Mouse (Mus musculus): ENCODE measurements around the gene Bicd2.

DNA sequence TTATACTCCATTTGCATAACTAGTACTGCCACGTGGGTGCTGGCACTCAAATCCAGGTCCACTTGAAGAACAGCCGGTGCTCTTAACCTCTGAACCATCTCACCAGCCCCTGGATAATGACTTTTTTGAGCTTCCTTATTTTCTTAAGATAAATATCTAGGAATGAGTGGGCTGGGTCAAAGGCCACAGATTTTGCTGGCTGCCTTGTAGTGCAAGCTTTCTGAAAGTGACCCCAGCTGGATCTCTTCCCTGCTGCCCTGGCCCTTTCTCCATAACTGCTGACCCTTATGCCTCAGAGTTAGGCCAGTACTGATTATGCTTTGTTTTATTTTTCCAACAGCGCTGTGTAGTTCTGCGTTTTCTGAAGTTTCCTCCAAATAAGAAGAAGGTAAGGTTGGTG is 89.1 kb downstream of the Bicd2 start:
- TF ChIP-seq CTCF (IDR thresholded peaks at IDR 0.05; ENCODE audit: borderline replicate concordance, insufficient read depth, low read length) = no peak
- no peak for TF ChIP-seq POLR2A (IDR thresholded peaks at IDR 0.05; ENCODE audit: low read depth, low read length)

Data from embryonic fibroblast, embryonic 13.5 days (primary cell).